Mouse (Mus musculus): ENCODE measurements around the gene Wdfy2. TPM values are rescaled to one million over a fixed set of nuclear protein-coding genes. Genes with fewer than 3 reads are reported as not detected.

The Wdfy2 gene
- total RNA-seq, 1 experiment from 2014 or later: 28.8 TPM

GRCm38 (mm10) chr14:62924800-62925199 lies 87.3 kb downstream of the Wdfy2 start:
- peak; percentile 43 for DNase-seq

GRCm38 (mm10) chr14:62928101-62928541 lies 90.6 kb downstream of the Wdfy2 start:
- no peak for DNase-seq

- DNase-seq: no peak
These were observed 97.9 kb downstream of the Wdfy2 start for GRCm38 (mm10) chr14:62935361-62935760.

- peak; percentile 57 for DNase-seq
These were observed 99.3 kb downstream of the Wdfy2 start for GRCm38 (mm10) chr14:62936631-62937380.

DNA sequence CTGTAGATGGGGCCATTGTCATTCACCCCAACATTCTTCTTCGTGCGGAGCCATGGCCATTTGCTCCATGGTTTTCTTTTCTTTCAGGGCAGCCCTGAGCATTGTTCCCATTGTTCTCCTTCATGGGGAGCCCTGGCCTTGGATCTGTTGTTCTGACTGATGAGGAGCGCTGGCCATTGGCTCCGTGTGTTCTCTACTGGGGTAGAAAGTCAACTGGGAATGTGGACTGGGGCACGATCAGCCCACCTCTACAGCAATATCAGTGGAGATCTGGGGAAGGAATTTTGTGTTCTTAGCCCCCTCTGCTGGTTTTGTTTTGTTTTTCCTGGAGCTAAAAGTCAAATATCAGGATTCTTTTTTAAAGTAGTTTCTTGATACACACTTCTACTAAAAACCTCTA lies 100.2 kb downstream of the Wdfy2 start:
- peak; percentile 61 for DNase-seq

- DNase-seq: peak; percentile 39
These were observed 102.0 kb downstream of the Wdfy2 start for GRCm38 (mm10) chr14:62939435-62939834.

GRCm38 (mm10) chr14:62940383-62941074 lies 103.1 kb downstream of the Wdfy2 start:
- DNase-seq: peak; percentile 89

- DNase-seq: no peak
These were observed 109.3 kb downstream of the Wdfy2 start for GRCm38 (mm10) chr14:62946794-62947193.

DNA sequence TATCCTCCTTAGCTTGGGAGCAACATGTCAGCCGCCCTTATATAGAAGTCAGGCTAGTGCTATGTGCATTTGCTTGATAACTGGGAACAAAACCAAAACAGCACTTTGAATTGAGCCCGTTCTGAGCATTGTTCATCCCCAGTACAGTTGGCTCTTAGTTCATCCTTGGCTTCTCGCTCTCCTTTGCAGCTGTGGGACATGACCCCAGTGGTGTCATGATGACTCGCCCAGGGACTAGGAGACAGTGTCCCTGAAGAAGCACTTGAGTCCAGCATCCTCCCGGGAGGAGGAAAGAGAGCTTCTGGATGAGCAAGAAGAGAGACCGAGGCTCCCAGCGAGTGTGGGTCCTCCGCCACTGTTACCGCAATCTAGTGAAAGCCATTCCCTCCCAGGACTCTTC lies 118.6 kb downstream of the Wdfy2 start:
- DNase-seq: no peak

DNA sequence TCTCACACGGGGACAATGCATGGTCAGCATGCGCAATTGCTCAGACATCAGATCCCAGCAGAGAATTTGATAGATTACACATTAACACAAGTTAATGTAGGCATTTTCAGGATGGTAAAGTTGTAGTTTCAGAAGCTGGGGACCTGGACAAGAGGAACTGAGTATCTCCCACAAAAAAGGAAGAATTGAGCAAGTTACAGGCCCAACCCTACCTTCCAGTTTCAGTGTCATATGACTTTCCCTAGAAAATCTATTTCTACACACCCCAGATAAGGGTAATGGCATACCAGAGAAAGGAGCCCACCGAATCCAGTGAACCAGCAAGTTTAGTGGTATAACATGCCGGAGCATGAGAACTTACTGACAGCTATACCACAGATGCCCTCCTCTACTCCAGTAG lies 126.2 kb downstream of the Wdfy2 start:
- DNase-seq: no peak

- no peak for DNase-seq
These were observed 127.9 kb downstream of the Wdfy2 start for GRCm38 (mm10) chr14:62965342-62965741.

GRCm38 (mm10) chr14:62965811-62966520 lies 128.5 kb downstream of the Wdfy2 start:
- DNase-seq: peak; percentile 27

GRCm38 (mm10) chr14:62975046-62975445 lies 137.6 kb downstream of the Wdfy2 start:
- peak; percentile 83 for DNase-seq

- DNase-seq: no peak
These were observed 142.3 kb downstream of the Wdfy2 start for GRCm38 (mm10) chr14:62979815-62980214.

DNA sequence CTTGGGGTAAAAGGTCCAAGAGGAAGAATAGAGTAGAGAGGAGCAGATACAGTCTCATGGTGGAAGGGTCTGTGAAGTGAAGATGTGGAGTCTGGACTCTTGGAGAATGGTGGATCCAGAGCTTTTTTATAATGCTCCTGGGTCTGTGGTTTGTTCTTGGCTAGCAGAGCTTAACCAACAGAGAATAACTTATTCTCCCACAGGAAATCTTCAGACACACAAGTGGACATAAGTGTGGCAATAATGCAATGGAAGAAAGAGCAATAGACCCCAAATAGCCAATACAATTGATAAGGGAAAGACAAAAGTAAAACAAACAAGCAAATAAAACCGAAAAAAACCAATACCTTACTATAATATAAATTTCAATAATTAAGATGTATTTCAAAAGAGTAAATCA lies 146.9 kb downstream of the Wdfy2 start, which contains the start of gene Defb48:
TSS of gene Defb48 (minus strand) at position 101 of the 400 bp plus-strand sequence.
- no peak for DNase-seq

GRCm38 (mm10) chr14:62991271-62991670 lies 153.8 kb downstream of the Wdfy2 start:
- no peak for DNase-seq

- DNase-seq: no peak
These were observed 154.5 kb downstream of the Wdfy2 start for GRCm38 (mm10) chr14:62991849-62992510.

- no peak for DNase-seq
These were observed 160.3 kb downstream of the Wdfy2 start, which contains the start of gene Defb47 for GRCm38 (mm10) chr14:62997777-62998176. TSS of gene Defb47 (plus strand) at chr14:62998077.

DNA sequence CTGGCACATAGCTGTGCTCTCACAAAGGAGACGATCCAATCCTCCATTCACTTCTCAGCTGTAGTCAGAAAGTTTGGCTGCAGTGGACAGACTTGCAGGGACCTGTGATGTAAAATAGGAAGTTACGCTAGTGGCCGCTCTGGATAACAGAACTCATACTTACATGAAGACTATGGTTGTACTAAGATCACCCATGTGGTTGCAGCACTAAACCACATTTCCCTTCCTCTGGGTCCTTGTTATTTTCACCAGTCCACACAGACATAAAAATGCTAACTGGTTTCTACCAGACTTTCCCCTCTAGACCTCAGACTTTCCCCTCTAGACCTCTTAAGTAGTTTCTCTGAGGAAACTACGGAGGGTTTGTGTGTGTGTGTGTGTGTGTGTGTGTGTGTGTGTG lies 161.5 kb downstream of the Wdfy2 start:
- no peak for DNase-seq

DNA sequence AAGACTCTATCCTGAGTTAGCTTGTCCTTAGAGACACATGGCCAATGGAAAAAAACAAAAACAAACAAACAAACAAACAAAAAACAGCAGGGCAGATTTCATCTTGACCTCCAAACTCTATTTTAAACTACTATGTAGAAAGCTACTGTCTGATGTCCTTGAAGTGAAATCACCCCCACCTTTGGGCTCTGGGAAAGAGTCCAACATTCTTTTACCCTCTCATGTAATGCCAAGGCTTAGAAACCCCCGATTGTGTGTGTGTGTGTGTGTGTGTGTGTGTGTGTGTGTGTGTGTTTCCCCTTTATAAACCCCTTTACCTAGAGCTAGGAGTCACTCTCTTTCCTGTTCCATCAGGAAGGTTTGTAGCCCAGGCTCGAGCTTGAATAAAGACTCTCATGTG lies 165.1 kb downstream of the Wdfy2 start:
- peak; percentile 40 for DNase-seq
